Mouse (Mus musculus) urinary bladder, postnatal 36 days (tissue): ENCODE results near the gene Sec61g.
"Not testable (repeated sequence)": the region's sequence is repeated elsewhere in the genome, so short reads cannot be mapped to it uniquely, and the experiment has no call there.

Experiments used
- DNase-seq, 2 experiments: peaks; one replicate each; pipeline ENCODE4 v3.0.0; 2022; ENCODE audit warnings: low spot score in 2 of 2, mixed read lengths in 1 of 2

Gene Sec61g

GRCm38 (mm10) chr11:16508052-16508654 lies at the start of gene Sec61g:
Gene Sec61g, minus strand, starts transcription at chr11:16508484.
- peak; percentile 88 to 93 for DNase-seq

- peak in 1 of 2 experiments; percentile 42 for DNase-seq
These were observed 38.3 kb upstream of the Sec61g start for GRCm38 (mm10) chr11:16546421-16547163.

GRCm38 (mm10) chr11:16537379-16537778 lies 29.1 kb upstream of the Sec61g start:
- DNase-seq: no peak

- no peak for DNase-seq
These were observed 26.6 kb upstream of the Sec61g start for GRCm38 (mm10) chr11:16534582-16535553.

GRCm38 (mm10) chr11:16532877-16533276 lies 24.6 kb upstream of the Sec61g start:
- DNase-seq: no peak

- no peak for DNase-seq
These were observed 20.6 kb upstream of the Sec61g start for GRCm38 (mm10) chr11:16528909-16529308.

GRCm38 (mm10) chr11:16528391-16528790 lies 20.1 kb upstream of the Sec61g start:
- DNase-seq: no peak

GRCm38 (mm10) chr11:16527743-16528142 lies 19.5 kb upstream of the Sec61g start:
- no peak for DNase-seq

GRCm38 (mm10) chr11:16526467-16526866 lies 18.2 kb upstream of the Sec61g start:
- DNase-seq: no peak

GRCm38 (mm10) chr11:16525724-16526123 lies 17.4 kb upstream of the Sec61g start:
- no peak for DNase-seq

- no peak for DNase-seq
These were observed 16.8 kb upstream of the Sec61g start for GRCm38 (mm10) chr11:16524917-16525640.

- not testable (repeated sequence) for DNase-seq
These were observed 6.8 kb upstream of the Sec61g start for GRCm38 (mm10) chr11:16515081-16515480.

- not testable (repeated sequence) for DNase-seq
These were observed 5.9 kb upstream of the Sec61g start for GRCm38 (mm10) chr11:16514221-16514620.

GRCm38 (mm10) chr11:16507385-16508051 lies 766 bp downstream of the Sec61g start:
- DNase-seq: no peak

- DNase-seq: no peak
These were observed 2.3 kb downstream of the Sec61g start for GRCm38 (mm10) chr11:16505999-16506398.

GRCm38 (mm10) chr11:16503150-16503549 lies 5.1 kb downstream of the Sec61g start:
- DNase-seq: no peak

- no peak for DNase-seq
These were observed 5.5 kb downstream of the Sec61g start for GRCm38 (mm10) chr11:16502744-16503143.

GRCm38 (mm10) chr11:16498756-16499680 lies 9.3 kb downstream of the Sec61g start:
- no peak for DNase-seq
